Mouse (Mus musculus) spleen, adult 12 weeks (tissue): ENCODE results near the gene Eif3i.

Experiments
- DNase-seq: peaks from one replicate; pipeline ENCODE4 v3.0.0; 2022; ENCODE audit warnings: low spot score

Eif3i gene

DNA sequence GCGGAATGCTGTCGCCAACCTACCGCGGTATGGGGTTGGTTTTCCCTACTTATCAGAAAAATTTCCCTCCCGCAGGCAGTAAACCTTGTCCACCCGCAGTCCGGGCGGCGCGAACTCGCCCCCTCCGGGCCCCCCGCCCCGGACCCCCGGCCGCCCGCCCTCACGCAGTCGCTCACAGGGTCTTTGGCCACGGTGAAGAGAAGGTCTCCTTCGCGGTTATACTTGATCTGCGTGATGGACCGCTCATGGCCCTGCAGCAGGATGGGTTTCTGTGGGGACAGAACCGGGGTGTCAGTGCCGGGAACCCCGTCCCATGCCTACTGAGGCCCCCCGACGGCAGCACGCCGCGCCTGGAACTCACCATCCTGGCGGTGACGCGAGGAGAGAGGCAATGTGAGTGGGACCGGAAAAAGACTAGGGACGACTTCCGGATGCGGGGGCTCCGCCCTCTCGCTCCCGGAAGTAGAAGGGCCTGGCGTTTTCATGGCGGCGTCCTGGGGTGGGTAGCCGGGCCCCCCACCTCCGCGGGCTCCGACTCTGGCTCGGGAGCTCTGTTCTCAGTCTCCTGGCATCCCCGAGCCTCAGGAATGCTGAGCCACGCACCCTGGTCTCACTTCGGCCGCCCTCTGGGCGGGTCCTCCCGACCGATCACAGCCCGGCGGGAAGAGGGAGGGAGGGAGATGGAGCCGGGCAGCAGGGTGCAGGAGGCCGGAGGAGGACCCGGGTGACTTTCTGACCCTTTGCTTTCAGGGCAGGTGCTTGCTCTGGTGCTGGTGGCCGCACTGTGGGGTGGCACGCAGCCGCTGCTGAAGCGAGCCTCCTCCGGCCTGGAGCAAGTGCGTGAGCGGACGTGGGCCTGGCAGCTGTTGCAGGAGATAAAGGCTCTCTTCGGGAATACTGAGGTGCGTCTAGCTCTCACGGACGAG is at the start of gene Eif3i, which contains the start of gene Tmem234:
TSS of gene Eif3i (minus strand) at position 416 of the 926 bp plus-strand sequence.
TSS of gene Tmem234 (plus strand) at position 436 of the 926 bp plus-strand sequence.
- peak; percentile 75 for DNase-seq

DNA sequence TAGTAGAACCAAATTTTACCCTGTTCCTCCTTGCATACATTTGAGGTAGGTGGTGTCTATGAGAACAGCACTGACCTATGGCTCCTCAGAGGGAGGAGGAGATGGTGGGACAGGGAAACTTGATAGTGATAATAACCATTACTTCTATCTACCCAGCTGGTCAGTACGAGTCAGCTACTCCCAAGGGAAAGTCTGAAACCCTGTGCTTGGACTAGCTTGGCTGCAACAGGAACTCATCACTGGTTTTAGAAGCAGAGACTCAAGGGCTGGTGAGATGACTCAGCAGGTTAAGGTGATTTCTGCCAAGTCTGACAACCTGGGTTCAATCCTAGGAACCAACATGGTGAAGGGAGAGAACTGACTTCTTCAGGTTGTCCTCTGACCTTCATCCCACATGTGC is 48.2 kb upstream of the Eif3i start:
- DNase-seq: no peak

GRCm38 (mm10) chr4:129645204-129645603 is 44.8 kb upstream of the Eif3i start:
- no peak for DNase-seq

- DNase-seq: no peak
These were observed 41.3 kb upstream of the Eif3i start for GRCm38 (mm10) chr4:129641756-129642155.

- DNase-seq: peak; percentile 91
These were observed 40.4 kb upstream of the Eif3i start, which contains the start of gene Txlna for GRCm38 (mm10) chr4:129640638-129641467. Txlna (minus strand) TSS chr4:129641065.

DNA sequence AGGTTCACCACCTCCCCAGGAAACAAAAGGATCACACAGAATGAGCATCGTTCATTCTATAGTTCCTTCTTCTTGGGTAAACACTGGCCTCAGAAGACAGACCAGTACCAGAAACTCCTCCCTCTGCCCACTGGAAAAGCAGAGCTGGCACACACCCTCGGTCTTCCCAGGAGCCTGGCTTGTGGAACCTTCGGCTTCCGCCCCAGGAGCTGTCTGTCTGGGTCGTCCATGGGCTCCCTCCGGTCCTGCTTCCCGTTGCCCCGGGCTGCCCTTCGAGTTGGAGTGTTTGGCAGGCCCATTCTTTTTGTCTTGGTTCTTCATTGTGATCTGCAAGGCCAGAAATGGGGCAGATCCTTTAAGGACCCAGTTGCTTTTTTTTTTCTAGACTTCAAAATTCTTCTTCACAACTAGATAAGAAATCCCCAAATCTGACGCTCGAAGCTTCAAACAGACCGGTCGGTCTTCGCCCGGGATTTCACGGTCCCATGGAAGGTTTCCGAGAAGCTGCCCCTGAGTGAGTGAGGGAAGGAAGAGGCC is 39.7 kb upstream of the Eif3i start:
- no peak for DNase-seq

- DNase-seq: no peak
These were observed 38.8 kb upstream of the Eif3i start for GRCm38 (mm10) chr4:129639221-129639620.

DNA sequence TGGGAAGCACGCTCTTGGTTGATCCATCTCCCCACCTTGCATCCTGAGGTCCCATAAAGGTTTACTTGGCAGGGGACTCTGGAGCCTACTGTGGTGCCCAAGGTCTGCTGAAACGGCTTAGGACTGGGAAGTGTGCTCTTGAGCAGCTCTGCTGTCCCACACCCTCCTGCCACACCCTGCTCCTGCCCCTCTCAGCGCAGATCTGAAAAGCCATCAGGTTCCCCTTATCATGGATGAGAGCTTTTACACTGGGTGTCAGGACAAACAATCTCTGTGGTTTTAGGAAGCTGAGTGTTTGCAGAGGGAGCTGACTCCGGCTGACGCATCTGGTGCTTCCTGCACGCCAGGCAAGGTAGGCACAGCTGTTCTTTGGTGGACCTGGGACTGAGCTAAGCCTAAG is 33.4 kb upstream of the Eif3i start:
- DNase-seq: no peak

GRCm38 (mm10) chr4:129631867-129632266 is 31.4 kb upstream of the Eif3i start:
- no peak for DNase-seq

DNA sequence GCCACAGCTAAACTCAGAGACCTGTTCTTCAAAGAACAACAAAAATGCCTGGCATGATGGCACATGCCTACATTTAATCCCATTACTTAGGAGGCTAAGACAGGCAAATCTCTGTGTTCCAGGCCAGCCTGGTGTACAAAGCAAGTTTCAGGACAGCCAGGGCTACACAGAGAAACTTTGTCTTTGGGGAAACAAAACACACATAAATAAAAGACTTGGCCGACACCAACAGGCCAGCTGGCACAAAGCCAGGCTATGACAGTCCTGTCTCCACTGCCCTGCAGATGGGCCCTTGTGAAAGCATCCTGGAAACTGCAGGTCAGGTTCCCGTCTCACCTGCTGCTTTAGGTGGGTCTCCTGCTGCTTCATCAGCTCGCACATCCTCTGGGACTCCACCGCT is 30.5 kb upstream of the Eif3i start:
- no peak for DNase-seq

DNA sequence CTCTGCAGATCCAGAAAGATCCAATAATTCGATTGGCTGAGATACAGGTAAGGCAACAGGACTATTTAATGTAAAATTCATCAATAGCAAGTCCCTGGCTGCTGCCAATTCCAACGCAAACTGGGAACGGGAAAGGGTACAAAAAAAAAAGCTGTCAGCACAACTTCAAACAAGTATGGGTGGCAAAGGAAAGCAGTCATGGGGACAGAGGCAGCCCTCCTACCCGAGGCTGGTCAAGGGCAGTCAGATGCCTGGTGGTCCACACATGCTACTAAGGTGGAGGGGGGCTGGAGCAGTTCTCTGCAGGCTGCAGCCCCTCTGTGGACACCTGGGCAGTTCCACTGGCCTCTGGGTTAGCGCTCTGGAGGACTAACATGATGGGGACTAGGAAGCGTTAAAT is 25.6 kb upstream of the Eif3i start:
- DNase-seq: no peak

DNA sequence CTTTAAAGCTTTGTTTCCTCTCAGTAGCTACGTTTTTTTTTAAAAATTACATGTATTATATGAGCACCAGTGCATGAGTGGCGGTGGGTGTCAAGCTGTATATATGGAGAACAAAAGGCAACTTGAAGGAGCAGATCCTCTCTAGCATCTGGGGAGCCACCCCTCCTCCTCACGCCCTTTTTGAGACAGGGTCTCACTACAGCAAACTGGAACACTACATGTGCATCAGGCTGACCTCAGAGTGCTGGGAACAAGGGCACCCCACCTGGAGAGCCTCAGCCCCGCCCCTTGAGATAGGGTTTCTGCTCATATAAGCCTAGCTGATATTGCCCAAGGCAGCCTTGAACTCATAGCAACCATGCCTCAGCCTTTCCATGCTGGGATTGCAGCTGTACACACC is 25.0 kb upstream of the Eif3i start:
- no peak for DNase-seq

- DNase-seq: no peak
These were observed 24.6 kb upstream of the Eif3i start for GRCm38 (mm10) chr4:129625029-129625370.

DNA sequence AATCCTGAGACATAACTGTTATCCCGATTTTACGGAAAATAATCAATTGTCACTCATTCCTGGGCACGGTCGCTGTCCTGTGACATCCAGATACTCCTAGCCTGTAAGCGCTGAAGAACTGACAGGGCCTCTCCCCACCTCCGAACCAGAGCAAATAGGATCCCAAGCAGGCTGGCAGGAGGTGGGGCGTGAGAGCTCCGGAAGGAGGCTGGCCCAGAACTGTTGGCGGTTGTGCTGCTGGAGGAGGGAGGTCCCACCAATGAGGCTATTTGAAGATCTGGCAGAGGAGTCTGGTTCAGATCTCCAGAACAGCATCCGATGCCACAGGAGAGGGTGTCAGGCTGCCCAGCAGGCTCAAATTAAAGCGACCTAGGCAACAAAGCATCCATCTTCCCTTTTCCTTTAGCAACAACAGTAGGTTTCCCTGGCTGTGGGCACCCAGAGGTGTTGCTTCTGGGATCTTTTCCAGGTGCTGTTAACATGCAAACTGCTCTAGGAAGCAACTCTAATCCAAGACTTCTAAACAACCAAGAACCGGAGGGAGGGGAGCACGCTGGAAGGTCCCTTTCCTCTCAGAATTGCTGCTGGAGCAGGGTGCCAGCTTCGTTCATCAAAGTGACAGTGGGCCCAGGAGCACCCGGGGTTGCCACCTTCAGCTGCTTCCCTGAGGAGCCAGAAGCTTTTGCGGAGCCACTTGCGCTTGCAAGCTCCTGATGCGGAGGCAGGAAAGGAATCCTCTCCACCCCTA is 24.0 kb upstream of the Eif3i start:
- DNase-seq: peak; percentile 76

DNA sequence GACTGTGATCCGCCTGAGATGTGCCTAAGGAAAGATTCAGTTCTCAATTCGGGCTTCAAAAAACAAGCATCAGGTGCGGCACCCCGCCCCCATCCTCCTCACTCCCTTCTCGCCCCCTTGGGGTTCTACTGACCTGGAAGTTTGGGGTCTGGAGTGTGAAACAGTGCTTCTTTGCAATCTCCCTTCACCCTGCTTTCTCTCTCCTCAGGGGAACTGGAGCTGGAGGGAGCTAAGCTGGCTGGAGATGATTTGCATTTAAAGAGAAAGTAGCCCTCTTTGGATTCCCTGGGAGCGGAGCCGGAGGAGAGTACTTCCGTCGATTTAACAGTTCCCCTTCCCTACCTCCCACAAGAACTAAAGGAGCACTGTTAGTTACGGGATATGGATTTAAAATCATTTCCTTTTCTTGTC is 23.2 kb upstream of the Eif3i start, which contains the start of gene Ccdc28b:
TSS of gene Ccdc28b (minus strand) at position 267 of the 411 bp plus-strand sequence.
- no peak for DNase-seq

DNA sequence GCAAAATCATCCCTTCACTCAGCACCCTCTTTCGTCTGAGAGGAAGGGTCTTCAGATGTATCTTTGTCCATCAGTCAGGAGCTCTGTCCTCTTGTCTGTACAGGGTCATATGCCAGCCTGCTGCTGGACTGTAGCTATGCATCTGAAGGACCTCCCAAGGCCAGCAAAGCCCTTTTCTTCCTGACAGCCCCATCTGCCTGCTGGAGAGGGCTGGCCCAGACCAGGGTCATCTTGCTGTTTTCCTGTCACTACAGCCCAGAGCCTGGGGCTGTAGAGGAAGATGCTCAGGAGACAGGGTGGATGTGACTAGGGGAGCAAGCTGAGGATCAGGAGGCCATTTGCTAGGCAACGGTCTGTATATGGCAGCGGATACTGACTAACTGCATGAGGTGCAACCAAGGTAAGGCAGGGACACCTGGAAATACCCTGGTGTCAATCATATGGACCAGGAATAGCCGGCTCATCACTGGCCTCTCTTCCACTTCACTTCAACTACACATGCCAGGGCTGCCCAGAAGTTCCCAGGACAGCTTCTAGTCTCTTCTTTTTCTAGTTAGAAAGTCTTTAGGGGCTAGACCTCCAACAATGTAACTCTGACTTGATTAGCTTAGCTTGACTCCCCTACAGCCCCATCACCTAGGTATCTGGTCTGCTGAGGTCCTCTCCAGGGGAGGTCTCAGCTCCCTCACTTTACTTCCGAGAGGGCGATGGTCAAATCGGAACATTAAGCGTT is 22.5 kb upstream of the Eif3i start:
- no peak for DNase-seq

DNA sequence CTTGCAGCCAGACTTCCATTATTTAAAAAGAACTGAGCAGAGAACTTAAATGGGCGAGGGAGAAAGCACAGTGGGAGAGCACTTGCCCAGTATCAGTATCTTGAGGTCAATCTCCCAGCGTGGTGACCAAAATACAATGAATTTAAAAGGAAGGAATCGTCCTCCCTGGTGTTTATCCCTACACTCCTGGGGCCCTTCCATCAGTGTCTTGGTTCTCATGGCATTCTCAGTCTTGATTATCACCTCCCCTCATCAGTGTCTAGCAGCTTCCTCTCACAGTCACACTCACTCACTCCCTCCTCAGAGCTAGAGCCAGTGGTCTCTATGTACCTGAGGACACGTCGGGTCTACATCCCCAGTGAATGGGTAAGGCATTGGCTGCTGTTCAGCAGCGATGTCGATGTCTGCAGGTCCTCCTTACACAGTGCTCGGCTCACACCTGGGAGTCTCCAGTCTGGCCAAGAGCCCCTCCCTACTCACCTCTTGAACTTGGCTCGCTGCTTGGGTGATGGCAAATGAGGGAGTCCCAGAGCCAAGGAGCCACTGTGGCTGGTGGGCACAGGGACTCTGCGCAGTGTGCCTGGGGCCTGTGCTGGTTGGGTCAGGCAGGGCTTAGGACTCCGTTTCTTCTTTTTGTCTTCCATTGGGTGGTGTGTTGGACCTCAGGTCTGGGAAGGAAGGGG is 21.8 kb upstream of the Eif3i start:
- no peak for DNase-seq

- no peak for DNase-seq
These were observed 20.9 kb upstream of the Eif3i start for GRCm38 (mm10) chr4:129621283-129621841.

DNA sequence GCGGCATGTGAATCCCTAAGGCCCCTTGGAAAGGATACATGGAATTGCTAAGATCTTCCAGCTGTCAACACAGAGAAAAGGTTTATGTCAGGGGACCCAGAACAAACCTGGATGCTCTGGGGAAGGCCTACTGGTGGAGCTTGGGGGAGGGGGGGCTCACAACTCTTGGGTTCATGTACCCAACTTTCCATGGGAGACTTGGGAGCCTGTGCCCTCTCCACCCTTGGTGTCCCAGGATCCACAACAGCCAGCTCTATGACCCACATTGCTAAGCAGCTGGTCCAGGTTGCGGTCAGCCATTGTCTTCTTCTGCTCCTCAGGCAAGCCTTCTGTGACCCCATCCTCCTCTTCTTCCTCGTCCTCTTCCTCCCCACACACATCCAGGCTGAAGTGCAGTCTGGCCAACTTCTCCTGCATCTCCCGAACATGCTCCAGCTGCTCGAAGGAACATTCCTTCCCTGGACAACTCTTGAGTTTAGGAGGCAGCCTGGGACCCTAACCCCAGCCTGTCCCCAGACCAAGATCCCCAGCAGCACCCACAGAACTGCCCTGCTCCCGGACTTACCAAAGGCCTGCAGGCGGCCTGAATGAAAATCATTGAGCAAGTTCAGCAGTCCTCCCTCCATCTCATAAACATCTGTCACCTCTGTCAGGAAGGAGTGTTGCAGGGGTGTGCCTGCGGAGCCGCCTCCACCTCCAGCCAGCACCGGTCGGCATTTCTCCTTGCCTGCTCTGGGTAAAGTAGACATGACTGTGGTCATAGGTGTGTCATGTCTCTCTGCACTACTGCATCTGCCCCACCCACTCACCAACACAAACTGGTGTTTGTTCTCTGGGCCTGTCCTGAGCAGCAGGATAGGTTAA is 20.2 kb upstream of the Eif3i start:
- no peak for DNase-seq
